Mouse (Mus musculus) spleen, postnatal 14 days (tissue): ENCODE measurements around the gene Susd6.
"Not testable (repeated sequence)": the region's sequence is repeated elsewhere in the genome, so short reads cannot be mapped to it uniquely, and the experiment has no call there.

ENCODE experiments used
- DNase-seq, 2 experiments: peaks; one replicate each; pipeline ENCODE4 v3.0.0; 2021 to 2022; ENCODE audit warnings: low spot score in 2 of 2

Gene Susd6

GRCm38 (mm10) chr12:80813456-80813855 lies 23.1 kb downstream of the Susd6 start:
- no peak for DNase-seq

- no peak for DNase-seq
Observed at GRCm38 (mm10) chr12:80813872-80814271, 23.6 kb downstream of the Susd6 start.

- no peak for DNase-seq
Observed at GRCm38 (mm10) chr12:80814529-80814928, 24.2 kb downstream of the Susd6 start.

GRCm38 (mm10) chr12:80815298-80815697 lies 25.0 kb downstream of the Susd6 start:
- no peak for DNase-seq

GRCm38 (mm10) chr12:80815893-80816292 lies 25.6 kb downstream of the Susd6 start:
- no peak for DNase-seq

GRCm38 (mm10) chr12:80816380-80817086 lies 26.2 kb downstream of the Susd6 start:
- no peak for DNase-seq

GRCm38 (mm10) chr12:80817697-80818235 lies 27.5 kb downstream of the Susd6 start:
- no peak for DNase-seq

- DNase-seq = not testable (repeated sequence)
Observed at GRCm38 (mm10) chr12:80819020-80819419, 28.7 kb downstream of the Susd6 start.

- no peak for DNase-seq
Observed at GRCm38 (mm10) chr12:80821312-80822007, 31.1 kb downstream of the Susd6 start.

GRCm38 (mm10) chr12:80822533-80822932 lies 32.2 kb downstream of the Susd6 start:
- no peak for DNase-seq

- no peak for DNase-seq
Observed at GRCm38 (mm10) chr12:80824202-80824601, 33.9 kb downstream of the Susd6 start.

GRCm38 (mm10) chr12:80826423-80826822 lies 36.1 kb downstream of the Susd6 start:
- no peak for DNase-seq

GRCm38 (mm10) chr12:80827464-80828015 lies 37.2 kb downstream of the Susd6 start:
- DNase-seq = no peak

GRCm38 (mm10) chr12:80828020-80828419 lies 37.7 kb downstream of the Susd6 start:
- DNase-seq = no peak

GRCm38 (mm10) chr12:80828951-80829350 lies 38.6 kb downstream of the Susd6 start:
- no peak for DNase-seq

GRCm38 (mm10) chr12:80830211-80830610 lies 39.9 kb downstream of the Susd6 start:
- no peak for DNase-seq

GRCm38 (mm10) chr12:80830820-80831219 lies 40.5 kb downstream of the Susd6 start:
- DNase-seq = no peak

- DNase-seq = no peak
Observed at GRCm38 (mm10) chr12:80832313-80832712, 42.0 kb downstream of the Susd6 start.

- DNase-seq = no peak
Observed at GRCm38 (mm10) chr12:80833541-80833940, 43.2 kb downstream of the Susd6 start.

GRCm38 (mm10) chr12:80834156-80834900 lies 44.0 kb downstream of the Susd6 start:
- no peak for DNase-seq

GRCm38 (mm10) chr12:80834901-80835570 lies 44.7 kb downstream of the Susd6 start:
- DNase-seq = no peak
